Mouse (Mus musculus): ENCODE results near the gene Selenoh.

DNA sequence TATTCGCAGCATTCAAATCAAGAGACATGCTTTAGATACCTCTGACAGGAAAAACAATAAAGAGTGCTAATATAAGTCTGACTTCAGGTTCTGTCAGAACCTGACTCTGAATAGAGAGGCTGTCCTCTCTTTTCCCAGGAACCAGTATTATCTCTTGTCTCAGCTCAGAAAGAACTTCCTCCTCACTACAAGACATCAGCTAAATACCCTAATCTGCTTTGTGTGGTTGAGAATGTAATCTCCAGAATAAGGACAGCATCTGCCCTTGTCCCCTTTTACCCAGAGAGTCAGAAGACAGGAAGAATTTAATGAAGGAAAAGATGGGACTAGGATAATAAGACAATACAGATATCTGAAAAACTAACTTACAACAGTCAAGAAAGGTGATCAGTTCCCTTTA lies 32.9 kb upstream of the Selenoh start:
- no peak for TF ChIP-seq CTCF (IDR thresholded peaks at IDR 0.05; ENCODE audit: low read depth)
- TF ChIP-seq EP300 (optimal IDR thresholded peaks at IDR 0.05), result no peak
